Mouse (Mus musculus) intestine, embryonic 14.5 days (tissue): Measurements from ENCODE around the gene Fjx1. TPM values are rescaled to one million over a fixed set of nuclear protein-coding genes. Genes with fewer than 3 reads are reported as not detected.

Experiments
- ATAC-seq: fragments of 200-750 bp; cut with Nextera tagmentation; replicated peaks from 2 replicates; pipeline ENCODE4 v1.8.0; 2017; ENCODE audit warnings: low read depth, moderate number of reproducible peaks, moderate TSS enrichment, moderate library complexity; ENCODE audit not compliant: low FRiP score, low TSS enrichment
- DNase-seq: peaks from one replicate; pipeline ENCODE4 v3.0.0-alpha.2; 2018; ENCODE audit warnings: low spot score
- H3K27ac ChIP-seq: fragments of 300-500 bp; sonication (generic); 2 replicates; pipeline ENCODE4 v1.5.1; 2014; ENCODE audit warnings: low read depth, mild to moderate bottlenecking, control low read depth
- H3K27me3 ChIP-seq: fragments of 300-500 bp; sonication (generic); replicated peaks from 2 replicates; pipeline ENCODE4 v1.6.1; 2014; ENCODE audit warnings: low read length, control low read depth; ENCODE audit not compliant: control insufficient read depth, insufficient read depth
- H3K36me3 ChIP-seq: fragments of 300-500 bp; sonication (generic); 2 replicates; pipeline ENCODE4 v1.6.1; 2014; ENCODE audit warnings: low read length, control low read depth; ENCODE audit not compliant: control insufficient read depth, insufficient read depth
- H3K4me1 ChIP-seq: fragments of 300-500 bp; sonication (generic); replicated peaks from 2 replicates; pipeline ENCODE4 v1.6.1; 2014; ENCODE audit warnings: low read length, control low read depth, mixed read lengths; ENCODE audit not compliant: control insufficient read depth, insufficient read depth
- H3K4me2 ChIP-seq: fragments of 300-500 bp; sonication (generic); 2 replicates; pipeline ENCODE4 v1.6.1; 2014; ENCODE audit warnings: low read length
- H3K4me3 ChIP-seq: fragments of 300-500 bp; sonication (generic); 2 replicates; pipeline ENCODE4 v1.5.1; 2014; ENCODE audit warnings: low read depth, low read length, control low read depth, mixed read lengths
- H3K9ac ChIP-seq: fragments of 300-500 bp; sonication (generic); 2 replicates; pipeline ENCODE4 v1.6.1; 2014; ENCODE audit warnings: mild to moderate bottlenecking, low read length
- H3K9me3 ChIP-seq: fragments of 300-500 bp; sonication (generic); 2 replicates; pipeline ENCODE4 v1.6.1; 2016; ENCODE audit warnings: low read length, control low read depth; ENCODE audit not compliant: control insufficient read depth
- whole genome bisulfite sequencing: fragments of 180-500 bp; shearing (Covaris S2); extraction: QIAGEN DNeasy Blood & Tissue Kit; methylation state at CpG from one replicate; pipeline ENCODE4 v1.1.7; 2014; 5-methylcytosine and 5-hydroxymethylcytosine counted together
- polyA plus RNA-seq: library from polyadenylated mRNA; unstranded; fragments of >200 nt; fragmentation: Nextera tagmentation; extraction: Ambion mirVana; gene quantifications from 2 replicates; pipeline ENCODE4 v1.2.1, GENCODE M21; 2014

Fjx1 gene
- polyA plus RNA-seq, 1 experiment from 2014 or later, result 8.9 TPM

DNA sequence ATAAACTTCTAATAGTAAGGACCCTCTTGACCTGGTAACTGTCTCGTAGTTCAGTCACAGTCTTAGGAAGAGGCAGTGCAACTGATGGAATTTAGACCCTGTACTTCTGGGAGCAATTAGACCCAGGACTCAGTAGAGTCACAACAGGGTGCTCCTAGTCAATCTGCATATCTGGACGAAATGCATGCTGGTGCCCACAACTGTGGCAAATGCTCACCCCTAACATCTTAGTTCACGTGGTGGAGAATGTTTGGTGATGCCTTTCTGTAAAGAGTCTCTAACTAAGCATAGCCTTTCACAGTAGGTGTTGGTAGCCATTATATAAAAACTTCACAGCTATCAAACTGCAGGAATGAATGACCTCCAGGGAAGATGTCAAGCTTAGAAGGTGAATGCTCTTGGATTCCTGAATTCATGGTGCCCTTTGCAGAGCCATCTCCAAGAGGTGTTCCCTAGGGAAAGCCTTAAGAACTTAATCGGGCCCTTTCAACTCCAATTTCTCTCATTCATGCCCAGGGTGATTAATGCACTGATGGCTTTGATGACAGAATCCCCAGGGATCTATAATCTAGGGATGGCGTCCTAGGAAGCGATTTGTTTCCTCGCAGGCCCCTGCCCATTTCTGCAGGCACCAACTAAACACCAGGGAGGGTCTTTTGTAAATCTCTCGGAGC, 14.8 kb downstream of the Fjx1 start:
- Histone ChIP-seq H3K4me1 (no peaks in the 10 kb centered on the region), H3K36me3 (no peaks in the 10 kb centered on the region), H3K27me3 (0 out of 2 replicates have a peak, but pooled peaks cover 5% of the 10 kb centered on the region), H3K4me3 (no peak overlapping the region), H3K4me2 (no peak overlapping the region), H3K9me3 (no peaks in the 10 kb centered on the region), H3K27ac (no peak overlapping the region), H3K9ac (no peak overlapping the region)
- 53% methylated on average over 8 of the region's 8 CpGs for WGBS
- DNase-seq, result no peak
- no peak for ATAC-seq

DNA sequence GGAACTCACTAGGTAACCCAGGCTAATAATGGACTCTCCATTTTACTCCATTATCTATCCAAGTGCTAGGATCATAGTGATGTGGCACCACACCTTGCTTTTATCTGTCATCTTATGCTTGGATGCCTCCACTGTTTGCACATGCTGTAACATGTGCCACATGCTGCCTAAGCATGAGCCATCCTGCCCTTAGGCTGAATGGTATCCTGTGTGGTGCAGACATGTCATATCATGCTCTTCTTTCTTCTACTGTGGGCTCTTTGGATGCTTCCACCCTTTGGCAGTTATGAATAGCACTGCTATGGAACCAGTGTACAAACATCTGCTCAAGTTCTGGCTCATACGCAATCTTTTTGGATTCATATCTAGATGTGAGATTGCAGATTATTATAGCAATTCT, 18.4 kb downstream of the Fjx1 start:
- H3K4me2 ChIP-seq, result no peak overlapping the region
- H3K4me1 ChIP-seq, result no peaks in the 10 kb centered on the region
- DNase-seq (no peak), ATAC-seq (no peak)
- WGBS, result 77% methylated on average over 1 of the region's 1 CpGs
- H3K27ac ChIP-seq, result no peak overlapping the region
- no peaks in the 10 kb centered on the region for H3K36me3 ChIP-seq
- no peak overlapping the region for H3K9ac ChIP-seq
- H3K9me3 ChIP-seq, result no peaks in the 10 kb centered on the region
- no peaks in the 10 kb centered on the region for H3K27me3 ChIP-seq
- no peak overlapping the region for H3K4me3 ChIP-seq

DNA sequence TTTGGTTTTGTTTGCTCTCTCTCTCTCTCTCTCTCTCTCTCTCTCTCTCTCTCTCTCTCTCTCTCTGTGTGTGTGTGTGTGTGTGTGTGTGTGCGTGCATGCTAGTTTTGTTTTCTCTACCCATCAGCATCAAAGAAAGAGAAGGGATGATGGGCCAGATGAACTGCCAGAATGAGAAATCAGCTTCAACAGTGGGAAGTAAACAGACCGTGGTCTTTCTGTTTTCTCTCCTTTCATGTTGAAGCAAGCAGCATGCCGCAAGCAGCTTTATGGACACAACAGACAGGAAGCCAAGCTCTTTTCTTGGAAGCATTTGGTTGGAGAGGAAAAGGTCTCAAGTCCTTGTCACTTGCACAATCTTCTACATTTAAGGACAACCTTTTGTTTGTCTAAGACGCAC, 21.2 kb downstream of the Fjx1 start:
- no peaks in the 10 kb centered on the region for H3K4me1 ChIP-seq
- no peaks in the 10 kb centered on the region for H3K27me3 ChIP-seq
- no peak overlapping the region for H3K4me2 ChIP-seq
- no peaks in the 10 kb centered on the region for H3K9me3 ChIP-seq
- no peak overlapping the region for H3K9ac ChIP-seq
- ATAC-seq, result no peak
- H3K4me3 ChIP-seq, result no peak overlapping the region
- WGBS, result 45% methylated on average over 4 of the region's 4 CpGs
- H3K27ac ChIP-seq, result no peak overlapping the region
- DNase-seq, result no peak
- no peaks in the 10 kb centered on the region for H3K36me3 ChIP-seq

DNA sequence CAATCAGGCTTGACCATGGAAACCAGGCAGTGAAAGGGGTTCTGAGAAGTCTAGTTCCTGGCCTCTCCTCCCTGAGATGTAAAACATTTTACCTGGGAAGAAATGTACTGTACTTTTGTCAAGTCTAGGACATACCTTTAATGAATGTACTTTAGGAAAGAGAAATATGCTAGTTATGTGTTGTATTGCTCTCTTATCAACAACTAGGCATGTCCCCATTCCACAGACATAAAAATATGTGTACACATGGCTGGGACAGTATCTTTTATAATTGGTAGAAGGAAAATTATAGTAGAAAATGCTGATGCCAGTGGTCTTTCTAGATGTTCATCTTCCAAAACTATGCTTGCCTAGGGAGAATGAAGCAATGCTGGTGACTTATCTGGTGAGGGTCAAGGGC, 24.3 kb downstream of the Fjx1 start:
- Histone ChIP-seq H3K4me3 (no peak overlapping the region), H3K27ac (no peak overlapping the region), H3K9ac (no peak overlapping the region), H3K36me3 (no peaks in the 10 kb centered on the region), H3K27me3 (no peaks in the 10 kb centered on the region), H3K4me1 (no peaks in the 10 kb centered on the region), H3K4me2 (no peak overlapping the region), H3K9me3 (no peaks in the 10 kb centered on the region)
- ATAC-seq, result no peak
- DNase-seq, result no peak

DNA sequence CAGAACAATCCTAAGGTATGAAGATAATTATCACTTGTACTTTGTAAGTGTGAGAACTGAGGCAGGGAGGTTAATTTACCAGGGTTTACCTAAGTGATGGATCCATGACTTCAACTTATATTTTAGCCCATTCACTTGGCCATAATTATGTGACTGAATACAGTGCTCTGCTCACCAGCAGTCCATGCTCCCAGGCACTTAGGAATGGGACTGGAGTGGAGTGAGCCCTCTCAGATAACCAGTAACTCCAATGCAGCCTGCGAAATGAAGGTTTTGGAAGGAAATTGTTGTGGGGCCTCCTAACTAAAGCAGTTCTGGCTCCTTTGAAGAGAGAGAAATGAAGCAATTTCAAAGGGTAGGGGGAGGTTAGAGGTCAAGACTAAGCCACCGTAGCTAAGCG, 25.9 kb downstream of the Fjx1 start:
- ATAC-seq (no peak), DNase-seq (no peak)
- 63% methylated on average over 3 of the region's 3 CpGs for WGBS

DNA sequence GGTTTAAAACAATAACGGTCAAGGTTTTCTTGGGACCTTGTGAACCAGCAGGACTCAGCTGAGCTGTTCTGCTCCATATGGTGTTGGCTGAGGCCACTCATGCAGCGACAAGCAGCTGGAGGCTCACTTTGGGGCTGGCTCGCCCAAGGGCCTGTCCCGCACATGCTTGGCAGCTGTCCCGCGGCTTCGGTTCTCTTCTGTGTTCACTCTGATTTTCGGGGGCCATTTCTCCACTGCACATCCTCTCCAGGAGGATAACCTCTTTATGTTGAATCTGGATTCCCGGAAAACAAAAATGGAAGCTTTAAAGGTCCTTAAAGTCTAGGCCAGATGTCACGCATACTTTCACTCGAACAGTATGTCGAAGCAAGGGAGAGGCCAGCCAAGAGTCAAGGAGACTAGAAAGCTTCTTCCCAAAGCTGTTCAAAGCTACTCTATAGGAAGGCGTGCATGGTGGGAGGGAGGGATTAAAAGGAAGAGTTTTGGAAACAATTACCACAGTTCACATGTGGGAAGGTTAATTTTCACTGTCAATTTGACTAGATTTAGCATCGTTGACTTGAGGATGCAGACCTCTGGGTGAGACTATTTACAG, 36.1 kb downstream of the Fjx1 start:
- no peak overlapping the region for H3K27ac ChIP-seq
- no peaks in the 10 kb centered on the region for H3K4me1 ChIP-seq
- H3K27me3 ChIP-seq, result no peaks in the 10 kb centered on the region
- no peaks in the 10 kb centered on the region for H3K36me3 ChIP-seq
- no peak overlapping the region for H3K9ac ChIP-seq
- no peaks in the 10 kb centered on the region for H3K9me3 ChIP-seq
- no peak for DNase-seq
- no peak overlapping the region for H3K4me2 ChIP-seq
- no peak overlapping the region for H3K4me3 ChIP-seq
- ATAC-seq, result no peak
- WGBS, result 79% methylated on average over 14 of the region's 14 CpGs

More for the DNA sequence above, 25.9 kb downstream of the Fjx1 start:
- Histone ChIP-seq H3K4me2 (no peak overlapping the region), H3K27ac (no peak overlapping the region), H3K27me3 (no peaks in the 10 kb centered on the region), H3K4me3 (no peak overlapping the region), H3K36me3 (no peaks in the 10 kb centered on the region), H3K4me1 (no peaks in the 10 kb centered on the region), H3K9ac (no peak overlapping the region), H3K9me3 (no peaks in the 10 kb centered on the region)

DNA sequence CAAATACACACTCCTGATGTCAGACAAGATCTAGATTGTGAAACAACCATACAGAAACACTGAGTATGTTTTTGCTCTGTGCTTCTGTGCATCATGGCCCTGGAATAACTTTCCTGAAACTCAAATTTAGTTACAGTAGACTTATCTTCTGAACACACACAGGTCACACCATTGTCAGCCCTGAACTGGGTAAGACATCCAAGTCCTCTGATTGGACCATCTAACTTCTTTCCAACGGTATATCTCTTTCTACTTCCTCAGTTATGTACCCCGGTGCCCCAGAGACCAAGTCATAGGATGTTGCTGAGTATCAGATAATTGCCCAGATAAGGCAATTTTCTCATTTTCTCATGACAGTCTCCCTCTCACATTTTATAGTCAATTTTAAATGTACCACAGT, 39.6 kb downstream of the Fjx1 start:
- Histone ChIP-seq H3K27me3 (no peaks in the 10 kb centered on the region), H3K36me3 (no peaks in the 10 kb centered on the region), H3K4me1 (peaks cover 10% of the 10 kb centered on the region), H3K4me3 (no peak overlapping the region), H3K4me2 (no peak overlapping the region), H3K9me3 (no peaks in the 10 kb centered on the region), H3K27ac (no peak overlapping the region), H3K9ac (no peak overlapping the region)
- ATAC-seq (no peak), DNase-seq (no peak)
- WGBS, result 86% methylated on average over 2 of the region's 2 CpGs

DNA sequence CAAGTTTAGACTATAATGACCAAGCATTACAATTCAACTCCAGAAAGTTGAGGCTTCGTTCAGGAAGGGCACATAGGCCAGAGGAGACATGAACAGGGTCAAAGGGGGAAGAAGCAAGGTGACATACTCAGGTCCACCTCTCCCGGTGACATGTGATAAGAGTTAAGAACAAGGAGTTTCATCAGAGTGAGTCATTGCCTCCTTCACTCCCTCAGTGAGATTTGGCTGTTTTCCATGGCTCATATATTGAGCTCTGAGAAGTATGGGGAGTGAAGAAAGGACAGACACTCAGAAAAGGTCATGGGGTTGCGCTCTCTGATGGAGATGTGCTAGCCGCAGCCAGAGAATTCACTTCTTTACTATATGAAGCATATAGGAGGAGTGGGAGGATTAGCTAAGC, 41.7 kb downstream of the Fjx1 start:
- DNase-seq (no peak), ATAC-seq (no peak)
- no peaks in the 10 kb centered on the region for H3K36me3 ChIP-seq
- H3K4me2 ChIP-seq, result no peak overlapping the region
- no peak overlapping the region for H3K27ac ChIP-seq
- H3K9ac ChIP-seq, result no peak overlapping the region
- H3K4me1 ChIP-seq, result peaks cover 26% of the 10 kb centered on the region
- WGBS, result 60% methylated on average over 4 of the region's 4 CpGs
- no peak overlapping the region for H3K4me3 ChIP-seq
- no peaks in the 10 kb centered on the region for H3K27me3 ChIP-seq
- H3K9me3 ChIP-seq, result no peaks in the 10 kb centered on the region

DNA sequence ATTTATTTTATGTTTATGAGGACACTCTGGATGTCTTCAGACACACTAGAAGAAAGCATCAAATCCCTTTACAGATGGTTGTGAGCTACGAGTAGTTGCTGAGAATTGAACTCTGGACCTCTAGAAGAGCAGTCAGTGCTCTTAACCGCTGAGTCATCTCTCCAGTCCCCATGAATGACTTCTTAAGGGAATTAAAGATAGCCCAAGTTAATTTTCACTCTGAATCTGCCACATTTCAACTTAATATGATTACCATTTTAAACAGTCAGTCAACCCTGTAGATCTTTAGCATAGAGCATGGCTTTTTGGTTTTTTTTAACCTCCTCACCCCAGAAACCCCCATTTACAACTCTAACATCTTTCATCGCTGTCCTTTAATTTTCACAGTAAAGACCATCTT, 42.6 kb downstream of the Fjx1 start:
- Histone ChIP-seq H3K4me2 (no peak overlapping the region), H3K4me1 (peaks cover 26% of the 10 kb centered on the region), H3K27ac (no peak overlapping the region), H3K27me3 (no peaks in the 10 kb centered on the region), H3K9ac (no peak overlapping the region), H3K36me3 (no peaks in the 10 kb centered on the region), H3K9me3 (no peaks in the 10 kb centered on the region), H3K4me3 (no peak overlapping the region)
- WGBS, result 93% methylated on average over 3 of the region's 3 CpGs
- no peak for DNase-seq
- ATAC-seq, result no peak
